Mouse (Mus musculus) layer of hippocampus, adult 9-11 months (tissue): Measurements from ENCODE around the gene Ffar4.

Experiments
- DNase-seq: peaks from one replicate; pipeline ENCODE4 v3.0.0; 2022

Gene Ffar4

DNA sequence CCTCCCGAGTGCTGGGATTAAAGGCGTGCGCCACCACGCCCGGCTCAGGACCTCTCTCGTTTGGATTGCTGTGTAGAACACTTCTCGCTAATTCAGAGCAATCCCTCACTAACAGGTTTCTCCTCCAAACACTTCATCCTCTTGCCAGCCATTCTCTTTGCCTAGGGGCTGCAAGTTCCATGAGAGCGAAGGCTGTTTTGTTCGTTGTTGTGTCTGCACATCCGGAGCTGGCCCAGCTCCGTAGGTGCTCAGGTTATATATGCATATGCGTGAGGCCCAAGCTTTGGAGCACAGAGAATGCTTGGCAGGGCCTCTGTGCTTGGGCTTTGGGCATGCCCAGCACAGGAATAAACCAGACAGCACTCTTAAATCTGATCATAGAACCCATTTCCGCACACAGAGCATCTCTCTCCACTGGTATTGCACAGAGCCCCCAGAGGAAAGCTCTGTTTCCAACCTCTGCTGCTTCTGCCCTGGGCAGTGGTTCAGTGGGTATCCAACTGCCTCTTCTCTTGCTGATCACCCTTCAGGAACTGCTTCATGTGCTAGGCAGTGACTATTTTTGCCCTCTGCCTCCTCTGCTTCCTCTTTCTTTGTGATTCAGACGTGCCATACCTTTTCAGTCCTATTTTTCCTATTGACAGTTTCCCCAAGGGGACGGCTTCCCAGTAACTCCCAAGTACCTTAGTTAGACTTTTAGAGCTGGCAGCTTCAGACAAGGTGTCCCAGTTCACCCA lies 12.8 kb downstream of the Ffar4 start:
- no peak for DNase-seq

DNA sequence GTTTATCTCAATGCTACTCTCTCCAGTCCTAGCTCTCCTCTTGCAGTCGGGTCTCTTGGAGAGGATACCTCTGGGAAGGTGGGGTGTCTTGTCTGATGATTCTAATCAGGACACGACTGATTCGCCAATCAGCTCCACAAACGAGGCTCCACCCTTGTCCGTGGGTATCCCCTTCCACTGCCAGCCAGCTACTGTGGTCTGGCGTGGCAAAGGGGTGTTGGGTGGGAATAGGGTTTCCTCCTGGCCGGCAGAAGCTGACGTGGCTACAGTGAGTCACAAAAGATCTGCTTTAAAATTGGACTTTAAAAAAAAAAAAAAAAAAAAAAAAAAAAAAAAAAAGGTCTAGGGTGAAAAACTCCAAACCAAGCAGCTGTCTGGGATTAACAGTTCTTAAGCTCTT lies 14.2 kb downstream of the Ffar4 start:
- DNase-seq, result no peak

DNA sequence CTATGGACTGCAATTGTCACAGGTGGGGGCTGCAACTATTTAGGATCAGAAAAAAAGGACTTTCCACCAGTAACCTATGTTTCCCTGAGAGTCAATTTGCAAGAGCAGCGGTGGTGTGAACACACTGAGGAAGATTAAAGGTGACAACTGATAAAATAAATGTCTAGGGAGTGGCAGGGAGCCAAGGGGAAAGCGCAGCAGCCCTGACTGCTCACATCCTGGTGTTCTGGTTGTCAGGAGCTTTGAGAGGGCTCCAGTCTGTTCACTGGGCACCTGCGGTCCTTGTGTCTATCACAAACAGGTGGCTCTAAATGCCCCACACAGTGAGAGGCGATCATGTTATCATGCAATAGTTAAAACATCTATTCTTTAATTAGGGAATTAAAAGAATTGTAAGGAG lies 15.7 kb downstream of the Ffar4 start:
- no peak for DNase-seq

DNA sequence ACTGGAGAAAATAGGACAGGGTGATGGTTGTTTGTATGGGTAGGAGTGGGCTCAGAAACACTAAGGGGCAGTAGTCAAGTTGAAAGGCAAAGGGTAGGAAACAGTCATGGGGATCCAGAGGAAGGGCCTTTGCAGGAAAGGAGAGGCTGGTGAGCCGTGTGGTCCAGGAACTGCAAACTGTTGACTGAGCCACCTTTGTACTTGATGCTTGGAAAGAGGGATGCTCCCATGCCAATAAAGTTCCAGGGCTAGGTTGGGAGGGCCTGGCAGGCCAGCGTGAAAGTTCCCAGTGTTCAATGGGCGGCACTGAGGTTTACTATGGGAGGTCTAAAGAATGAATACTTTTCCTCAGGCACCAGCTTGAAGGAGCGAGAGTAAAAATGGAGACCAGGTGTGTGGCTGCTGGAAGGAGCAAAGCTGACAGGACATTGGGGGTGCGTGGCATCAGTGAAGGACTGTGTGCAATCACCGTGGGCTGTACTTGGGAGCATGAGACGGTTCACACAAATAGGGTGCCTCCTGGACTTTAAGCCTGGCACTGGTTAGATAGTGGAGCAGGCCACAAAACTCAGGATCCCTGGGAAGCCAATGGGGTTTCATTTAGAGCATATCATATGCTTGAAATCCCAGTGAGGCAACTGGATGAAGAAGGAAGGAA lies 18.1 kb downstream of the Ffar4 start:
- no peak for DNase-seq

DNA sequence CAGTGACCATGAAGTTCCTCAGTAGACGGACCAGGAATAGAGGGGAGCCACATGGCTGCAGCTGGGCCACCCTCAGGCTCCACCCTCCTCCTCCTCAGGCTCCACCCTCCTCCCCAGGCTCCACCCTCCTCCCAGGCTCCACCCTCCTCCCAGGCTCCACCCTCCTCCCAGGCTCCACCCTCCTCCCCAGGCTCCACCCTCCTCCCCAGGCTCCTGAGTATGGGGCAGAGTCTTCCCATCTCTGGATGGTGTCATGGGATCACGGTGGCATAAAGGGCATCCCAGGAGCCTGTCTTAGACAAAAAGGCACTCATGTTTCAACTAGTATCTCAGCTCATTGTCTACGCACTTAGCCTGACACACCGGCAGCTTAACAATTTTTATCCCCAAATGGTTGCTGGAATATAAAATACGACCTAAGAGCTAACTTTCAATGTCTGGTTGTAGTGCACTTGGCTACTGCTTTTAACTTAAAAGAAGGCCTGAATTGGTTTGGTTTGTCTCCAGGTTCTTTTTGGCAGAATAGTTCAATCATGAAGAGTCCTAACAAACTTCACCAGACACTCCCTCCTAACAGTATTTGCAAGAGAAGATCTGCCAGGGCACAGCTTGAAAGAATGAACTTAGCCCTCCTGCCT lies 23.4 kb downstream of the Ffar4 start:
- no peak for DNase-seq

DNA sequence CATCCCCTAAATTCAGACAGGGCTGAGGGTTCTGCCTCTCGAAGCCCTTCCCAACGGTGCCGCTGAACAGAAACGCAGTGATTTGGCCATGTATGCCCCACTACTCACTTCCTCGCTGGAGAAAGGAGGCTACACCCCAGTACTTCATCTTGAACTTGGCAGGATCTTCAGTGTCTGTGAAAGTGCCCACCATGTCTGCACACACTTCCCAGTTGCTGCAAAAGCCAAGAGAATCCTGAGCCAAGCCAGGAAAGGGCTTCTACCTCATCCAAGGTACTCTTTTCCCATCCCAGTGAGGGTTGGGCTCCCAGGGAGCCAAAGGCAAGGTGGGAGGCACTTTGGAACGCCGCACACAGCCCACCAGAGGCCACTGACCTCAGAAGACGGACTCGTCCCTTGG lies 27.1 kb downstream of the Ffar4 start:
- no peak for DNase-seq

DNA sequence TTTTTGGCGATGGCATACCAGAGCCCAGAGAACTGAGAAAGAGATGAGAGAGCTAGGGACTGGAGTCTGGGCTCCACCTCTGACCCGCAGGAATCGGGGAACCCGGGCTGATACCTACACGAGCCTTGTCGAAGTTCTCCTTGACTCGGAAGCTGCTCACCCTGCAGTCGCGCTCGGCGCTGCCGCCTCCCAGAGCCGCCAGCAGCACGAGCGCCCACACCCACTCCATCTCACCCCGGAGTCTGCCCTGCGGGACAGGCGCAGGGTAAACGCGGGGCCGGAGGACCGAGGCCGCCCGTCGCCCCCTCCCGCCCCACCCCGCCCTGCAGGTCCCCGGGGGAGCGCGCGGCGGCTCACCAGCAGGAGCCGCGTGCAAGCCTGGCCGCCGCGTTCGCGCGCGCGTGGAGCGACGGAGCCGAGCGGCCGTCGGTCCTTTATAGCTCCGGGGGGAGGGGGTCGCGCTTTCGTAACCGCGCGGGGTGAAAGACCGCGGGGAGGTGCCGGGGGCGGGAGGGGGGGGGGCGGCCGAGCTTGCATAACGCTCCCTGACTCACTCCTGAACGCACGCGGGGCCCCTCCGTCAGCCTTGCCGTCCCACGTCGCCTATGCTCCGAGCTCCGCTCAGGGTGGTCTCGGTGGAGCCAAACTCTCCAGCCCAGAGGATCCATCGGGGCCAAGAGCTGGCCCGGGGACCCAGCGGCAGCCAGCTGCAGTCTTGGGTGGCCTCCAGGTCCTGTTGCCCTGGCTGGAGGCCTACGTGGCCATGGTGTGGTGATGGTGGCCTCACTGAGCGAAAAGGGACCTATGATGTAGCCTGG lies 27.7 kb downstream of the Ffar4 start:
- DNase-seq, result no peak

DNA sequence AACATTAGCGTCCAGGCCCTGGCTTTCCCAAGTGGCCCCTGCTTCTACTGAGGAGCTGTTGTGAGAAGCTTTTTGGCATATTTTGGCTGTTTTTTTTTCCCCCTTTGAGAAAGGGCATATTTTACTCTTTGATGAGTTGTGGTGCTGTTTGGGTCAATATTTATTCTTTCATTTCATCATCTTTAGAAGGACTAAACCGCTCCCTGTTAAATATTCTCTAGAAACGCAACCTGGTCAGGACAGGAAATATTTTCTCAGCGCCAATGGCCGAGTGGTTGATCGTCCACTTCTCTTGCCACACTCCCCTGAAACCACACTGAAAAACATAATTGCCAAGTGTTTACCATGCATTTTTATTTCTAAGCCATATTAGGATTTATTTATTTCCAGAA lies 28.3 kb downstream of the Ffar4 start, which contains the start of gene Rbp4:
Gene Rbp4, minus strand, starts transcription at position 63 of the 392 bp plus-strand sequence.
- no peak for DNase-seq

DNA sequence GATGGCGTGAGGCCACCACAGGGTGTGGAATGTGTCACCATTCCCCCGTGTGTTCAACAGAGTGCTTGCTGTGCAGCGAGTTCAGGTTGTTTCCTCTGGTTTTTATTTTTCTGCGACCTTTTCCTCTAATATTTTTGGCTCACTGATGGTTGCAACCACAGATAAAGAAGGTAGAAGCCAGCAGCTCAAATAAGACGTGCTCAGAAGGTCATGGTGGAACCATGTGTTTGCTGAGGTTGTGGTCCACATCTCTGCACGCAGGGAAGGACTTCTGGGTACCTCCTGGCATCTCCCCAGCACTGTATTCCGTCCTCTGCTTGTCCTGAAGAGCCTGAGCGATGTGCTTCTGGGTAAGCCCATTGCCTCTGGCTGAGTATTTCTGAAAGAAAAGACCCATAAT lies 29.8 kb downstream of the Ffar4 start:
- no peak for DNase-seq

DNA sequence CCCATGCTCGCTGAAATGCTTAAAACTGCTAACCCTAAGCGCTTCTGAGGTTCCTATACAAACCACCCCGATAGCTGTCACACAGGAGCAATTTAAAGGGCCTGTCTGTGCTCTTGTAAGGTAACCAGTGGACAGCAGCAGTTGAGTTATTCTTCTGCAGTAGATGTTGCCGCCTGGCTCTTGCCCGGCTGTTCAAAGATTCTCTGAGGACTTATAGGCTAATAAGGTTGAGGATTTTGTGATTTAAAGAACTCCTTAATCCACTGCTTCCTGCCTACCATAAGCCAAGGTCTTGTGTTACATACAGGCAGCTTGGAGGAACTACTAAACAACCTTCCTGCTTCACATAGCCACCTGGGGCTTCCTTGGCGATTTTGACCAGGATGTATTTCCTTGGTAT lies 35.6 kb downstream of the Ffar4 start, which contains the start of gene Pde6c:
Gene Pde6c, plus strand, starts transcription at position 301 of the 400 bp plus-strand sequence.
- DNase-seq, result no peak

DNA sequence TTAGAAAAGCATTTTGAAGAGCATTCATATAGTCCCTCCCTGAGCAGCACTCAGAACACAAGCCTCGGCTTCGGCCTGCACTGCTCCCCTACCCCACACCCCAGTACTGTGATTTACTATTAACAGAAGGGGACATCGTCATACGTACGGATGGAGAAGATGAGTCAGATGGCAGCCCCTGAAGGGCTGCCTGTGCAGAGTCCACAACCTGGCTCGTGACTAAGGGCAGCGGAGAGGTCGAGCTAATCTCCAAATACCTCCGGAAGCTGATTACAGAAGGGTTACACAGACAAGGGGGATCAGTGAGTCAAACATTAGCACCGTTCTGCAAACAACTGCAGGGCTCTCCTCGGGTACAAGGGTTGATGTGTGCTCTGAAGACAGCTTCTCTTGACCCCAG lies 37.1 kb downstream of the Ffar4 start:
- DNase-seq, result no peak

DNA sequence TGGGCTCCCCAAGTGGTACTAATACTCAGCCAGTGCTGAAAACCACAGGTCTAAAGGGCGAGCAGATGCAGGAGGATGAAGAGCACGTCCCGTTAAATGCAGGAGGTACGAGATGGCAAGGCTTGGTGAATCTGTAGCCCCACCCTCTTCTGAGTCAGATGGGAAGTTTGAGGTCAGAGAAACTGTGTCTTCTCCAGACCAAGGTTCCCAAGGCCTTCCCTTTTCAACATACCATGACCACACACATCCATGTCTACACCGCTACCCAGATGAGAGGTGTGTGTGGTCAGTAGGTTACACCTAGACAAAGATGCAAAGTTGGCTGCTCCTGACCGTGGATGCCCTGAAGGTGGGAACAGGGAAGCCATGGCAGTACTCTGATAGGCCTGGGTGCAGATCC lies 37.9 kb downstream of the Ffar4 start:
- DNase-seq, result no peak

DNA sequence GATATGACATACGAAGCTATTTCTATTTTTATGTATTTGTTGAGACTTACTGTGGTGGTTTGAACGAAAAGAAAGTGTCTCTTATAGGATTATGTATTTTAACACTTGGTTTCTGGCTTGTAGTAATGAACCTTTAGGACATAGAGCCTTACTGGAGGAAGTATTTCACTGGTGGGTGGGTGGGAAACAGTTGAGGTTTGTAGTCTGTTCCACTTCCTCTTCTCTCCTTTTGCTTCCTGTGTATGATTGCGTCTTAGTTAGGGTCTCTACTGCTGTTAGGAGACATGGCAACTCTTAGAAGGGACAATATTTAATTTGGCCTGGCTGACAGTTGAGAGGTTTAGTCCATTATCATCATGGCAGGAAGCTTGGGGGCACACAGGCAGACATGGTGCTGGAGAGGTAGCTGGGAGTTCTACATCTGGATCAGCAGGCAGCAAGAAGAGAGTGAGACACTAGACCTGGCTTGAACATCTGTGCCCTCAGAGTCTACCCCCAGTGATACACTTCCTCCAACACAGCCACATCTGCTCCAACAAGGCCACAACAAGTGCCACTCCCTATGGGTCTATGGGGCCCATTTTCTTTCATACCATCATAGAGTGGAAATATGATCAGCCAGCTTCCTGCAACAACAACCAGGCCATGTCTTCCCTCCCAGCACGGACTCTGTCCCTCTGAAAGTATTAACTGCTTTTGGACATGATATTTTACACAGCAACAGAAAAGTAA lies 46.8 kb downstream of the Ffar4 start:
- no peak for DNase-seq

DNA sequence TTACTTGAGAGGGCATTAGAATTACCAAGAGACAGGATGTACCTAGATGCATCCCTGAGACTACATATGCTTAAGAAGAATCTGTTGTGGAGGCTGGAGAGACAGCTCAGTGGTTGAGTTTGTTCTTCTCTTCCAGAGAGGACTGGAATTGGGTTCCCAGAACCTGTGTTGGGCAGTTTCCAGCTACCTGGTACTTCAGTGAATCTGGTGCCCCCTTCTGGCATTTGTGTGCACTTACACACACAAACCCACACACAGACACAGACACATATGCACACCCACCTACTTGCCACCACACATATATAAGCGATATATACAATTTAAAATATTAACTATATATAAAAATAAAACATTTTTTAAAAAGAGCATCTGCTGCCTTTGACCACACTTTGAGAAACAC lies 59.4 kb downstream of the Ffar4 start:
- no peak for DNase-seq

DNA sequence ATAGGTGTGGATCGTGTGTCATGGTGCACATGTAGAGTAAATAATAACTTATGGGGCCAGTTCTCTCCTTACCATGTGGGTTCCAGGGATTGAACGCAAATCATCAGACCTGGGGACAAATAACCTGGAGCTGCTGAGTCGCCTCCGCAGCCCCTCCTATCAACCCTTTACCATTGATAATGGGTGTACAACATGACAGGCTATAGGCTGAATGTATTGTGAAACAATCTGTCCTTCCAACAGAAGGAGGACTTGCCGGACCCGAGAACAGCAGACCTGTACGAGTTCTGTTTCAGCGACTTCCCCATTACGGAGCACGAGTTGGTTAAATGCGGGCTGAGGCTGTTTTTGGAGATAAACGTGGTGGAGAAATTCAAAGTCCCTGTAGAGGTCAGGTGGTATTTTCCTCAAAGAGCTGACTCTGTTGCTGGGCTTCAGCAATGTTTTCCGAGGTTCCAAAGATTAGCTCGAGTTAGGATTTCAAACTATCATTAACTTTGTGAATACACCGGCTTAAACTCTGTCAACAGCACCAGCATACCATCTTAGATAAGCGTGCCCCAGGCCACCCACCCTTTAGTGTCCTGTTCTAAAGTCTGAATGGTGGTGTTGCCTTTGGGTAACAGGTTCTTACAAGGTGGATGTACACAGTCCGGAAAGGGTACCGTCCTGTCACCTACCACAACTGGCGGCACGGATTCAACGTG lies 64.9 kb downstream of the Ffar4 start:
- DNase-seq, result no peak
